Mouse (Mus musculus): ENCODE data around the gene AI593442. TPM values are rescaled to one million over a fixed set of nuclear protein-coding genes. Genes with fewer than 3 reads are reported as not detected.
A peak's percentile ranks its signal among the peaks of the same experiment; 100 is the strongest.

AI593442 gene
- total RNA-seq (2021) (under 1 TPM in 1 of 2 experiments, not detected in 1; 0.06 TPM), polyA plus RNA-seq (2012; rRNA removed) (0.03 and 0.04 TPM in 2 replicates)
- long read RNA-seq: 0 reads

DNA sequence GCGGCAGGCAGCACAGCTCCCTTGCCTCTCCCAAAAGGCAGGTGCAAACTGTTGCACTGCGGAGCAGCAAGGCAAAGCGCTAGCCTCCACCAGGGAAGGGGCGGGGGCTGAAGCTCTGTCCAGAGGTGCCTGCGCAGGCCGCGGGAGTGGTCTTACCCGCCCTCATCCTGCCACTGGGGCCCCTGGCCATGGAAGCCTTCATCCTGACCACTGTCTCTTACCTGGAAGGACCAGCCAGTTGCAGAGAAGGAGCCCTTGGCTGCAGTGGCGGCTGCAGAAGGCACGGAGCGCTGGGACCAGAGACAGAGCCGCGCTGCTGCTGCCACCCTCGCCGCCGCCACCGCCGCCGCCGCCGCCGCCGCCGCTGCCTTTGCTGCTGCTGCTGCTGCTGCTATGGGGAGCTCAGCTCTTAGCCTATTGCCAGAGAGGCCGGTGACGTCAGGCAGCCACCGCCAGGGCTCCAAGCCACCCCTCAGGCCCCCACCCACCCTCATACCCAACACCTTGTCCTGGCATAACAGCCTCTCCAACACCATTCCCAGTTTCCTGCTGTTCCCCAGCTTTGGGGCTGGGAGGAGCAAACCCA is at the start of gene AI593442:
Gene AI593442, minus strand, starts transcription at position 419 of the 586 bp plus-strand sequence.
- no peak for DNase-seq

DNA sequence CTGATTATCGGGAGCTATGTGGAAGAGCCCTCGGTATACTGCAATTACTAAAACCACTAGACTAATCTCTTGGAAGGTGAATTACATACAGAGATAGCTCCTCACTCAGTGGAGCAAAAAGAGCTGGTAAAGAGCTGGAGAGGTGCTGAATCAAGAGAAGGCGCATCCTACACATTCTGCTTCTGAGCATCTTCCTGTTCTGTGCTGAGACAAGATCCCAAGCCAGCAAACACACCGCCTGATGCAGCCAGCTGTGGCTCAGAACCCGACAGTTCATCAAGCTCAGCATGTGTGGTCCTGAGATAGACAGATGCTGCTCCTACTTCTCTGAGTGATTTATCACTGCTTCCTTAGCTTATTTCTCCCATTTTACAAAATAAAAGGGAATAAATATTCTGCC is 49.2 kb upstream of the AI593442 start:
- no peak for DNase-seq

DNA sequence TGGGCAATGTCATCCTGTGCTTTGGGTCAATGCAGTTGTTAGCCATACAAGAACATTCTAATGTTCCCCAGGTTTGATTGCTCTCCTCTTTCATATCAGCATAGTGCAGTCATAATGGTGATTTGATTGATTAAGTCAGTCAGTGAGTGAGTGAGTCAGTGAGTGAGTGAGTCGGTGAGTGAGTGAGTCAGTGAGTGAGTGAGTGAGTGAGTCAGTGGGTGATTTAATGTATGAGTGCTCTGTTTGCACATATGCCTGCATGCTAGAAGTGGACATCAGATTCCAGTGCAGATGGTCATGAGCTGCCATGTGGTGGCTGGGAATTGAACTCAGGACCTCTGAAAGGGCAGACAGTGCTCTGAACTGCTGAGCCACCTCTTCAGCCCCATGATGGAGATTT is 43.0 kb upstream of the AI593442 start:
- DNase-seq: peak; percentile 25

DNA sequence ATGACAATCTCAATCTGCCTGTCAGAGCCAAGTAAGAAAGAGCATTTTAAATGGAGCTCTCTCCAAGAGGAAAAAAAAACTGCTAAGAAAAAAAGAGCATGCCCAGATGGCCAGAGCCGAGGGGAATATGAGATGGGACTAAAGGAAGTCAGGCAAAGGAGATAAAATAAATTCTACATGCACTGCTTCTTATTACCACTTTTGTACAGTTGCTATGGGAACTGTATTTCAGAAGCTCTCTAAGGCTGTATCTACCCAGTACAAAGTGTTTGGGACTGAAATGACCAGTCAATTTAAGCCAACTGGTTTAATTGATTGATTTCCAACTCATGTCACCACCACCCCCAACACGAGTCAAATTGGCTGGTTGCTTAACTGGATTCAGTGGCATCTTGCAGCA is 40.0 kb upstream of the AI593442 start:
- DNase-seq: no peak

DNA sequence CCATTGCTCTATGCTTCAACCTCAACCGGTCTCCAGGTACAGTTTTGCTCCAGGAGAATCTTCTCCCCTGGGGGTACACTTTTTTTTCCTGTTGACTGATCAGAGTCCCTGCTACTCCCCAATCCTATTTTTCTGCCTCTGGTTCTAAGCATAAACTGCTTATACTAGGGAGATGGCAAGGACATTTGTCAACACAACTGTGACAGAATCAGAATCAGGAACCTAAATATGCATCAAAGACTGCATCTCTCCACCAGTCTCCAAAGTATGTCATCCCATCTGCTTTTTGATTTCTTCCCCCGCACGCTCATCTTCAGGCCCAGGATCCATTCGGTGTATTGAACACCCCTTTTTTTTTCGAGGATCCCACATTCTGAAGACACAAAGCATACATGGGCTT is 456 bp upstream of the AI593442 start:
- no peak for DNase-seq

DNA sequence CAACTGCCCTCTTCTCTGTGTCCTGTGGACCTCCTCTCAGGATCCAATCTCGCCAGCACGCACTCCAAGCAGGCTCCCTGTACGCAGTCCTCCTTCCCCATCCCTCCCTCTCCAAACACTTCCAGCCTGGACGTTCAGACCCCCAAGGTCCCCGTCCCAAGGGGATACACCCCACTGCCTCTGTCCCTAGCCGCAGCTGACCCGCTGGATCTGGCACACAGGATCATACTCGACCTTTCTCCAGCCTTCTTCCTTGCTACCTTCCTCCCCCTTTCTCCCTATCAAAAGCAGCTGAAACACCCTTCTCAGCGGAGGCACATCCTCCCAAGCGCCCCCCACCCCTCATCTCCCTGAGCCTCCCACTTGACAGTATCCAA is 753 bp downstream of the AI593442 start:
- no peak for DNase-seq

DNA sequence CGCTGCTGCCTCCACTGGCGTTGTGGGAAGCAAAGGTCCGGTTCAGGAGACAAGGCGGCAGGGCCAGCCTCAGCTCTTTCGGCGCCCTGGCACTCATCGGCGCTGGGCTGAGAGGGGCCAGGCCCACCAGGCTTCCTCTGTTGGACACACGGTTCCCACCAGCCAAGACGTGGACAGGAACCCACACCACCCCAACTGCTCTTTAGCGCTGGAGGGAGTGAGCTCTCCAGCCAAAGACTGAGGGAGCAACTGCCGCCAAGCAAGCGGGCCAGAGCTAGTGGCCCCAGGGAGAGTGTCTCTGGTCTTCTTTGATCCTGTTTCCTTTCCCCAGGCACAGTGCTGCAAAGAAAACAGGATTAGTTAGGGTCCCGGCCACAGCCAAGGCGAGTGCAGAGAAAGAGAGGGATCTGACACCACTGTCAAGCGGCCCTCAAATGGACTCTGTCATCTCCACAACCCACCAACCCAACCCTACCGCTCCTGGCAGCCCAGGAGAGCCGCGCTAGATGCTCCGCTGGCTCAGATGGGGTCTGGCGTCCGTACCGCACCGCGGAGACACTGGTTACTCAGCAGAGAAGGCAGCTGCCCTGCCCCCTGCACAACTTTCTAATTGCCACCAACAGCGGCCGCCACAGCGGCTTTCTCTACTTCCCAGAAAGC is 1.3 kb downstream of the AI593442 start:
- DNase-seq: no peak

DNA sequence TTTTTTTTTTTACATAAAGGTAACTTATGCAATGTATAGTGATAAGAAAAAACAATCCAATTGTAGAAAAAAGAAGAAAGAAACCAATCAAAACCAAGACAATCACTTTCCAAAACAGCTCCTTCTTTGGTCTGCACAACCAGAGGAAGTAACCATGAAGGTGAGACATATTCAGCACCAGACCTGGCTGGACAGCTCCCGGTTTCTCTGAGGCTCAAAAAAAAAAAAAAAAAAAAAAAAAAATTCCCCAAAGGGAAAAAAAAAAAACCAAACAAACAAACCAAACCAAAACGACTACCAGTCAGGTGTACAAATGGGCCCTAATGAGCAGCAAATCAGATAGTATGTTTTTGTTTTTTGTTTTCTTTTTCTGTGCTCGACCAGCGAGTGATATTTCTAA is 3.0 kb downstream of the AI593442 start:
- DNase-seq: peak; percentile 2

DNA sequence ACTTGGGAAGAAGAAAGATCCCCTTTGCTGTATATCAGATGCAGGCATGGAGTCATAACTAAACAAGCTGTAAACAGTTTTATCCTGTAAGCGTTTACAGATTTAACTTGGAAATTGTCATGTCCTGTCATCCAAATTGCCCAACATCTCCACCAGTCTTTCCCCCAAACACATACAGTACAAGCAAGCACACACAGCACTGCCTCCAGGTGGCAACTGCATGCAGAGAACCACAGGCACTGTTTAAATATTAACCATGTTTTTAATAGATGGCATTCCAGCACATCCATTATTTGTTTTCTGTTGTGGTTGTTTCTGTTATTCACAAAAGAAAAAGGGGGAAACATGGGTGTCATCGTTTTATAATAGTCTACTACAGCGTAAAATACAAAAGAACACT is 3.6 kb downstream of the AI593442 start:
- no peak for DNase-seq

DNA sequence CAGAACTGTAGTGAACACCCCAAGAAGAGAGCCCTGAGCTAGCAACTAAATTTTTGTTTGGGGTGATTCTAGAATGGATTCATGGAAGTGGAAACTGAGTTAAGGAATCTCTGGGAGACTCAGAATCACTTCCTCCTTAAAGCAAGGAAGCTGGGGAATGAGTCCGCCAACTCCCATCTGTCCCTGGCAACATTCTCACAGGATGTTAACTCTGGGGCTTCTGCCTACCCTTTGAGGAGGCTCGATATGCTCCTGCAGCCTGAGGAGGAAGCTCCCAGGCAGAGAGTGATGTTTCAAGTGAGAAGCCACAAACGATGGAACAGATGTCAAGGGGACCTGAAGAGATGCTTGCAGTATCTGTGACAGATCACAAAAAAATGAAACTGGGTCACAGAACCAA is 18.2 kb downstream of the AI593442 start:
- no peak for DNase-seq

DNA sequence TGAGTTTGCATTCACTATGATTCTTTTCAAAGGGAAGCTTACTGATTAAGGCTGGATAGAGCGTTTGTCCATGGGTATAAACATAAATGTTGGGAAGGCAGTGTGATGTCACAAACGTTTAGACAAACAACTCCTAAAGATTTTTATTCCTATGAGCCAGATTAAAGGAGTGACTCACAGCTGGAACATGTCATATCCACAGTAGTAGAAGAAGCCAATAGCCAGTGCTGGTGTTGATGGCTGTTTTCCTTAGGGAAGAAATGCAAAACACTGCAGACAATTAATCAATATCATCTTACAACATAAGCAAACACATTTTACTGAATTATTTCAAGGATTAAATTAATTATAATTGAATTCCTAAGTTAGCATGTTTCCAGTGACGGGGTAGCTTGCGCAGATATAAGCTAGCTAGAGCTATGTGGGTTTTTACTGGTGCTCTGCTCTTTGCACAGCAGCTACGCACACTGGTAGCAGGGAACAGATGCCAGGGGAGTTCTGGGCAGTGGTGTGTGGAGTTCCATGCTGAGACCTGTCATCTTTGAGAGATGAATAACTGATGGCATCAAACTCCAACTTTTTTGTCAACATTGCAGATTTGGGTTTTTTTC is 29.1 kb downstream of the AI593442 start:
- DNase-seq: no peak

DNA sequence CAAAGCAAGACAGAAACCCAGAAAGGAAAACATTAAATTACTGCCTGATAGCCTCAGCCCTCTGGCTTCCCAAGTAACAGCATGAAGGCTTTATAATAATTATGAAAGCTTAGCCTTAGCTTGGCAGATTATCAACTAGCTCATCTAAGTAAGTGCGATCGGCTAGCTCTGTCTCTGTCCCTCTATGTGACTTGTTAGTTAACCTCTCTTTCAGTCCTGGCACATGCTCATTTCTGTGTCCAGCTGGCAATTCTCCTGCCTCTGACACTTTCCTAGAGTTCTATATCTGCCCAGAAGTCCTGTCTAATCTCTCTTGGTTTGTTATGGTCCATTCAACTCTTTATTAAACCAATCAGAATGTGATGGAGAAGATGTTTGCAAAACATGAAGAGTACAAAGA is 34.3 kb downstream of the AI593442 start:
- no peak for DNase-seq

DNA sequence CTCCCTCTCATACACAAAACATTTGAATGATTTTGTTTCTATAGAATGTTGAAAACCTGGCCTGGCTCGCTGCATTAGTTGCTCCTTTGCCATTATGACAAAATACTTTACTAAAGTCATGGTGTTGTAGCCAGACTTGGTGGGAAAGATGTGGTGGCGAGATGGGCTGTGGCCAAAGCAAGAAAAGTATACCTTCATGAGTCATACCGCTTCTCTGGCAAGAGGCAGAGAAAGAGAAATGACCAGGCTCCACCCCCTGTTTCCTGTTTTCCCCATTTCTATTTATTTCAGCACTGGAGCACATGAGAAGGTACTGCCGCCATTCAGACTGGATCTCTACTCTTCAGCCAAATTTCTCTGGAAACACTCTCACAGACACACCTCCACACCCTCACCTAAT is 35.0 kb downstream of the AI593442 start:
- DNase-seq: no peak

DNA sequence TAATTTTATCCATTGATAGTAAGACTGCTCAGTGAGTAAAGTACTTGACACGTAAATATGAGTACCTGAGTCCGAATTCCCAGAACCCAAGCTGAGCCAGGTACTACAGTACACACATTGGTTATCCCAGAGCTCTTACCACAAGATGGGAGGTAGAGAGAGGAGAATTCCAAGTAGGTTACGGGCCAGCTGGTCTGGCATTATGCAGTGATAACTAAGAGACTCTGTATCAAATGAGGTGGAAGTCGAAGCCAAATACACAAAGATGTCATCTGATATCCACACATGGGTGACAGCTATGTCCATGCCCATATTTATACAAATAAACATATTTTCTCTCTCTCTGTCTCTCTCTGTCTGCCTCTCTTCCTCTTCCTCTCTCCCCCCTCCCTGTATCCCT is 35.4 kb downstream of the AI593442 start:
- no peak for DNase-seq

DNA sequence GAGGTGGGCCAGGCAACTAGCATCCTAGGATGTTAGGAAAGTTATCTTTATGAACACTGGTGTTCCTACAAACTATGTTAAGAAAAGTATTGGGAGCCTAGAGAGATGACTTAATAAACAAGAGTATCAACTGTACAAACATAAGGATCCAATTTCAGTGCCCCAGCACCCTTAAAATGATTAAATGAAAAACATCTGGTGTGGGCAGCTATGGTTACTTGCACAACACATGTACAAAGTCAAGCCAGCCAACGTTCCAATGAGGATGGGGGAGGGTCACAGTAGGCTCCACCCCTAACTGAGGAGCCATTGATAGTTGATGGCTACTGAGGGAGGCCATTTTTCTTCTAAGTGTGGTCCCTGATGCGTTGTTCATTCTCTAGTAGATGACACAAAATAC is 43.6 kb downstream of the AI593442 start:
- no peak for DNase-seq

DNA sequence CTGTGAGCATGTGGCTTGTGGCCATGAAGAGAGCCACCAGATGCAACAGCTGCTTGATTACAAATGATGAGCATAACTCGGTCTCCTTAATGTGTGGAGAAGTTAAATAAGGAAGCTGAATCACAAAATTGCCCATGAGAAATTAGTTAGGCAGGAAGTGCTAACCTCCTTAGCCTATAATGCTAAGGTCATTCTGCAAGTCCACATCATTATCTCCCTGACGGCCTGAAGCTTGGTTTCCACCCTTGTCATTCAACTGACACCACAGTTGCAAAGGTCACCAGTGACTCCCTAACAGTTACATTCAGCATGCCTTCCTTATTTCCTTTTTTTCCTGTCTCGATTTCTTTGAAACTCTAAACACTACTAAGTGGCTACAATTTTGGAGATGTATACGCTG is 55.7 kb downstream of the AI593442 start:
- no peak for DNase-seq

All from adrenal gland, adult 2 months (tissue).